Mouse (Mus musculus) neural tube, embryonic 14.5 days (tissue): ENCODE results near the gene Cacna2d1. TPM values are rescaled to one million over a fixed set of nuclear protein-coding genes. Genes with fewer than 3 reads are reported as not detected.

Source experiments
- ATAC-seq: fragments of 200-750 bp; cut with Nextera tagmentation; 2 replicates; pipeline ENCODE4 v1.8.0; 2017; ENCODE audit warnings: low read depth, mild to moderate bottlenecking, moderate TSS enrichment, moderate library complexity
- H3K27ac ChIP-seq: fragments of 300-500 bp; sonication (generic); 2 replicates; pipeline ENCODE4 v1.5.1; 2014; ENCODE audit warnings: low read depth, mild to moderate bottlenecking, control low read depth, low read length, moderate library complexity, mixed read lengths
- H3K27me3 ChIP-seq: fragments of 300-500 bp; sonication (generic); 2 replicates; pipeline ENCODE4 v1.6.1; 2014; ENCODE audit warnings: low read length; ENCODE audit not compliant: control insufficient read depth, insufficient read depth
- H3K36me3 ChIP-seq: fragments of 300-500 bp; sonication (generic); 2 replicates; pipeline ENCODE4 v1.6.1; 2014; ENCODE audit warnings: low read length, mixed read lengths; ENCODE audit not compliant: control insufficient read depth, insufficient read depth
- H3K4me1 ChIP-seq: fragments of 300-500 bp; sonication (generic); 2 replicates; pipeline ENCODE4 v1.6.1; 2014; ENCODE audit warnings: low read length; ENCODE audit not compliant: control insufficient read depth, insufficient read depth
- H3K4me2 ChIP-seq: fragments of 300-500 bp; sonication (generic); 2 replicates; pipeline ENCODE4 v1.6.1; 2014; ENCODE audit warnings: mild to moderate bottlenecking, low read depth, low read length, control low read depth
- H3K4me3 ChIP-seq: fragments of 300-500 bp; sonication (generic); 2 replicates; pipeline ENCODE4 v1.5.1; 2014; ENCODE audit warnings: low read depth, low read length, control low read depth, mixed read lengths
- H3K9ac ChIP-seq: fragments of 300-500 bp; sonication (generic); replicated peaks from 2 replicates; pipeline ENCODE4 v1.6.1; 2014; ENCODE audit warnings: low read depth, mild to moderate bottlenecking, control low read depth, low read length, mixed read lengths
- H3K9me3 ChIP-seq: fragments of 300-500 bp; sonication (generic); 2 replicates; pipeline ENCODE4 v1.6.1; 2016; ENCODE audit warnings: low read length; ENCODE audit not compliant: control insufficient read depth
- WGBS: fragments of 180-500 bp; shearing (Covaris S2); extraction: QIAGEN DNeasy Blood & Tissue Kit; methylation state at CpG from one replicate; pipeline ENCODE4 v1.1.7; 2014; 5-methylcytosine and 5-hydroxymethylcytosine counted together
- polyA plus RNA-seq: library from polyadenylated mRNA; unstranded; fragments of >200 nt; fragmentation: Nextera tagmentation; extraction: Ambion mirVana; gene quantifications from 2 replicates; pipeline ENCODE4 v1.2.1, GENCODE M21; 2014

Gene Cacna2d1
- polyA plus RNA-seq, 1 experiment from 2014 or later: 59.1 TPM

- 74% methylated on average over 2 of the region's 2 CpGs for WGBS
- no peak overlapping the region for H3K27ac ChIP-seq
- H3K4me1 ChIP-seq: peaks cover 10% of the 10 kb centered on the region; the same call in 1 of the 2 replicates
- no peak overlapping the region for H3K4me3 ChIP-seq
- H3K4me2 ChIP-seq: no peak overlapping the region
- no peaks in the 10 kb centered on the region for H3K27me3 ChIP-seq
- no peak for ATAC-seq
- H3K36me3 ChIP-seq: no peaks in the 10 kb centered on the region
- H3K9ac ChIP-seq: no peak overlapping the region
- H3K9me3 ChIP-seq: no peaks in the 10 kb centered on the region
These were observed 301.4 kb downstream of the Cacna2d1 start for GRCm38 (mm10) chr5:16235864-16236263.

DNA sequence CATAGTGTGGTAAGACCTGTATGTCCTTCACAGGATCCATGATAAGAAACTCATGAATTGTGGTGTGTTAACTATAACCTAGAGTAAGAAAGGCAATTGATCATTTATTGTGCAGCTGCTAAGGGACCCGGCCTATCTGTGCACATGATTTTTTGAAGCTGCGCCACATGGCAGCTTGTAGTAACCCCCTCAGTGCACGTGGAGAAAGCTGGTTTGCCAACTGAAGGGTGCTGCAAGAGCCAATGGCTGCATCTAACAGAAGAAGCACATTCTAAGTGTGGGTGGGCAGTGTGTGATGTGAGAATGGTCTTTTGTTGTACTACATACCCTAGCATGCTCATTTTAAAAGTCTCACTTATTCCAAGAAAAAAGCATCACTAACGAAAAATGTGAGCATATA is 302.1 kb downstream of the Cacna2d1 start:
- WGBS: 56% methylated on average over 4 of the region's 4 CpGs
- no peak overlapping the region for H3K27ac ChIP-seq

DNA sequence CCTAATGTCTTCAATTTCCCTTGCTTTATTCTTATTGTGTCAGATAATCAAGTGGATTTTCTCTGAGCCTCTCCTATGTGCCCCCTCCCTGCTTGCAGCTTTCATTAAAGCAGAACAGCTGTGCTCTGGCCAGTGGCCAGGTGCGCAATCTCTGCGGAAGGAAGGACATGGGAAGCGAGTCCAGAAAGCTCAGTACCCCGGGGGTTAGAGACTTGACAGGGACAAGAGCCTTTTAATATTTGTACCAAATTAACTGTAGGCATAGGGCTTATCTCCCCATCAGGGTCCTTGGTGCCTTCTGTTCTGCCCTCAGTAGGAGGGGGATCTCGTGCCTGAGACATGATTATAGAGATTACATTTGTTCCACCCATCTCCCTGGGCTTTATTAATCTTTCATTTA is 303.5 kb downstream of the Cacna2d1 start:
- no peak overlapping the region for H3K4me3 ChIP-seq
- H3K36me3 ChIP-seq: no peaks in the 10 kb centered on the region
- peaks cover 10% of the 10 kb centered on the region; the same call in 1 of the 2 replicates for H3K4me1 ChIP-seq
- ATAC-seq: peak; percentile 77
- H3K9me3 ChIP-seq: no peaks in the 10 kb centered on the region
- H3K27ac ChIP-seq: peak overlapping the region; percentile 56; the same call in 1 of the 2 replicates
- no peaks in the 10 kb centered on the region for H3K27me3 ChIP-seq
- H3K4me2 ChIP-seq: no peak overlapping the region
- H3K9ac ChIP-seq: no peak overlapping the region
- WGBS: 41% methylated on average over 5 of the region's 5 CpGs

More for the DNA sequence above, 302.1 kb downstream of the Cacna2d1 start:
- H3K27me3 ChIP-seq: no peaks in the 10 kb centered on the region
- H3K9me3 ChIP-seq: no peaks in the 10 kb centered on the region
- no peaks in the 10 kb centered on the region for H3K36me3 ChIP-seq
- ATAC-seq: no peak
- H3K4me1 ChIP-seq: peaks cover 10% of the 10 kb centered on the region; the same call in 1 of the 2 replicates
- H3K4me2 ChIP-seq: no peak overlapping the region
- no peak overlapping the region for H3K4me3 ChIP-seq
- H3K9ac ChIP-seq: no peak overlapping the region

GRCm38 (mm10) chr5:16240255-16240654 is 305.8 kb downstream of the Cacna2d1 start:
- WGBS: 52% methylated on average over 3 of the region's 3 CpGs
- no peak for ATAC-seq
- Histone ChIP-seq H3K27me3 (no peaks in the 10 kb centered on the region), H3K4me3 (no peak overlapping the region), H3K9ac (no peak overlapping the region), H3K9me3 (no peaks in the 10 kb centered on the region), H3K27ac (no peak overlapping the region), H3K4me2 (no peak overlapping the region), H3K36me3 (no peaks in the 10 kb centered on the region), H3K4me1 (peaks cover 7% of the 10 kb centered on the region; the same call in 1 of the 2 replicates)

DNA sequence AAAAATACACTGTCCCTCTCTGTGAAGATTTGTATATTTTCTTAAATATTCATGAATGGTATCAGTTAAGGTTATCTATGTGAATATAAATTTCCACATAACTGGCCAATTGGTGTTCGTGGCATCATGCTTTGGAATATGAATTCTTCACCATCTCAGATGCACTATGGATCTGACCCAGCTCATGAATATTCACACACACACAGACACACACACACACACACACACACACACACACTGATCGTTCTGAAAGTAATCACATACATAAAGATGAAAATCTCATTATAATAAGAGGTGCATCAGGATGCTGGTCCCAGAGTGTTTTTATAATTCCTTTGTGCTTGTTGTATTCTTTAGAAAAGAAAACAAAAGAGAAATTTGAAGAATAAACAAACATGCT is 309.1 kb downstream of the Cacna2d1 start:
- H3K9ac ChIP-seq: no peak overlapping the region
- peak; percentile 14; the same call in 1 of the 2 replicates for ATAC-seq
- H3K4me1 ChIP-seq: no peaks in the 10 kb centered on the region
- no peaks in the 10 kb centered on the region for H3K27me3 ChIP-seq
- no peak overlapping the region for H3K4me3 ChIP-seq
- WGBS: 46% methylated on average over 2 of the region's 2 CpGs
- no peaks in the 10 kb centered on the region for H3K9me3 ChIP-seq
- no peak overlapping the region for H3K27ac ChIP-seq
- H3K36me3 ChIP-seq: no peaks in the 10 kb centered on the region
- H3K4me2 ChIP-seq: no peak overlapping the region

DNA sequence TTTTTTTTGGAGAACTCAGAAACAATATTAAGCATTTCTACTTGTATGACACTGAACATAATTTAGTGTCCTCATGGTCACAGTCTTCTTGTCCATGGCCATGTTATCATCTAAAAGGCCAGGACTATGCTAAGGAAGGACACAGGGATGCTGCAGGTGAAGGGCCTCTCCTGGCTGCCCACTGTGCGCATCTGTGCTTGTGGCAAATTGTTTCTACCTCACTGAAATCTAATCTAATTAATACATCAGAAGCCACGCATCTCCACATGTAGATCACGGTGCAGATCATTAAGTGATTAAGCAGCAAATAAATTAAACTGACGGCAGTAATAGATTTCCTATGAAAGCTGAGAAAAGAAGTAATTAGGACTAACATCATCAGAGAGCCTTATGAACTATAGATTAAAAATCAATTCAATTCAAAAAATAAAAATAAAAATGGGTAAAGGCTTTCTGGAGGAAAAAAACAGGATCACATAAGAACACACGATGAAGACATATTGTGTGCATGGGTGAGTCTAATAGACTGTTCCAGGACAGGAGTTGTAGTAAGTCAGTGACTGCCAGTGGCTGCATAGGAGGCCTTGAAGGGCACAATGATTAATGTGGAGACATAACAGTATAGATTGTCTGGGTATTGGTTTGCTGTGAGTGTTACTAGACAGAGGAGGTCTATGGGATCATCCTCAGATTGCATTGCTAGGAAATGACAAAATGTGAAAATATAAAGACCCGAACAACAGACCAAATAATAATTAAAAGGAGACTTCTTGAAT is 318.4 kb downstream of the Cacna2d1 start:
- Histone ChIP-seq H3K27me3 (no peaks in the 10 kb centered on the region), H3K4me3 (no peak overlapping the region), H3K4me2 (no peak overlapping the region), H3K4me1 (no peaks in the 10 kb centered on the region), H3K9me3 (no peaks in the 10 kb centered on the region), H3K36me3 (no peaks in the 10 kb centered on the region), H3K27ac (no peak overlapping the region), H3K9ac (no peak overlapping the region)
- peak; percentile 72 for ATAC-seq
- 55% methylated on average over 6 of the region's 6 CpGs for WGBS

DNA sequence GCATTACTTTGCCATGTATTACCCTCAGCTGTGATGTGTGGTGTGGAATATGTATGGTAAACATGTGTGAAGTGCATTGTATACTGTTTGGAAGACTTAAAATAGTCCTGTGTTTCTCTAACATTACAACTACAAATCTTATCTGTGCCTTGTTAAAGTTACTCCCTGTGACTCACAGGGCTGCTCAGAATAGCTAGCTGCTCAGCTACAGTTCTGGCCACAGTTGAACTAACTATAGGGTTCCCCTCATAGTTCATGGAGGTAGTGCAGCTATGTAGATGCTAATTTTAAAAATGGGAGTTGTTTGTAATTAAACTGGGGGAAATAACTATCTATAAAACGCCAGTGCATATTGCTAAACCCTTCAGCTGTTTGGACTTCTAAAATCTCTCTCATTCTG is 319.3 kb downstream of the Cacna2d1 start:
- no peak overlapping the region for H3K4me3 ChIP-seq
- no peak for ATAC-seq
- H3K4me2 ChIP-seq: no peak overlapping the region
- 86% methylated on average over 1 of the region's 1 CpGs for WGBS
- no peak overlapping the region for H3K9ac ChIP-seq
- H3K27ac ChIP-seq: no peak overlapping the region
- no peaks in the 10 kb centered on the region for H3K36me3 ChIP-seq
- no peaks in the 10 kb centered on the region for H3K27me3 ChIP-seq
- H3K4me1 ChIP-seq: no peaks in the 10 kb centered on the region
- no peaks in the 10 kb centered on the region for H3K9me3 ChIP-seq

- Histone ChIP-seq H3K36me3 (no peaks in the 10 kb centered on the region), H3K9me3 (no peaks in the 10 kb centered on the region), H3K27me3 (no peaks in the 10 kb centered on the region), H3K9ac (no peak overlapping the region), H3K4me1 (no peaks in the 10 kb centered on the region), H3K27ac (no peak overlapping the region), H3K4me3 (no peak overlapping the region), H3K4me2 (no peak overlapping the region)
- ATAC-seq: no peak
- 78% methylated on average over 6 of the region's 6 CpGs for WGBS
These were observed 330.9 kb downstream of the Cacna2d1 start for GRCm38 (mm10) chr5:16265385-16265784.

DNA sequence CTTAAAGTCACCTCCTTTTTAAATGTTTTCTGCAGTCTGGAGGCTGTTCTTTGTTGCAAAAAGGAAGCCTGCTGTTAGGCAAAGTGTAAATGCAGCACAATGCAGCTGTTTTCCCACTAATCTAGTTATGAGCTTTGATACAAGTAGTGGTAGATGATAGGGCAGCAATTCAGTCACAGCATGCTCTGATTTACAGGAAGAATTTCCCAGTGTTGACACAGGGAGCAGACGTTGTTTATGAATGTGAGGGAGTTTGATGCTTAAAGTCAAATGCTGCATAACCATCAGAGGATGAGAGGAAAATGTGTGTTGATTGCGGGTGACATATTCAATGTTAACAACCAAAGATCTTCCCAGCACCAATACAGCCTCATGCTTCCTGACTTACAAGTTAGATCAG is 342.6 kb downstream of the Cacna2d1 start:
- Histone ChIP-seq H3K4me2 (no peak overlapping the region), H3K4me1 (no peaks in the 10 kb centered on the region), H3K27ac (no peak overlapping the region), H3K27me3 (no peaks in the 10 kb centered on the region), H3K9me3 (no peaks in the 10 kb centered on the region), H3K4me3 (no peak overlapping the region), H3K36me3 (no peaks in the 10 kb centered on the region; the same call in 1 of the 2 replicates), H3K9ac (no peak overlapping the region)
- 70% methylated on average over 2 of the region's 2 CpGs for WGBS
- ATAC-seq: no peak
